Mouse (Mus musculus): Measurements from ENCODE around the gene Dact2.

DNA sequence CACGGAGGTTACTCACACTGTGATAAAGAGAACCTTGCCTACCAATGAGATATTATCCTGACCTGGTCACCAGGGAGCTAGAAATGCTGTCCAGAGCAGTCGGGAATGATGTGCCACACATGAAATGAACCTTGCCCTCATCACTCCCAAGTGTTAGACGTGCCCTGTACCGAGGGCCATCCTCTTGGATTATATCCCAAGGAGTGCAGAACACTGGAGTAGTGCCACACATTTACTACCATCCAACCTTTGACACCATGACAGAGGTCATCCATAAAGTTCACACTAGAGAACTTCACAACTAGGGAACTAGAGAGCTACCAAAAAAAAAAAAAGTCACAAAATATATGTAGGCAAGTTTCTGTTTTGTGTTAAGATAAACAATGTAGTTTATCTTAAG, 24.3 kb upstream of the Dact2 start:
- no peak for TF ChIP-seq POLR2A (IDR thresholded peaks at IDR 0.05; ENCODE audit: borderline replicate concordance, low read depth, low read length)
- no peak for TF ChIP-seq CTCF (IDR thresholded peaks at IDR 0.05; ENCODE audit: low read depth, low read length)

Data from bone marrow macrophage, adult 2 months (primary cell).